Mouse (Mus musculus): Measurements from ENCODE around the gene Hspa12b. TPM values are rescaled to one million over a fixed set of nuclear protein-coding genes. Genes with fewer than 3 reads are reported as not detected.
"Not testable (repeated sequence)": the region's sequence is repeated elsewhere in the genome, so short reads cannot be mapped to it uniquely, and the experiment has no call there.

The Hspa12b gene
- 1 to 10 TPM in 2 of 26 experiments, under 1 TPM in 12, not detected in 12; 0.20 to 1.5 (median 0.37) TPM for total RNA-seq (2018; cell fraction: chromatin; rRNA removed)
- total RNA-seq (2018; cell fraction: cytosol; rRNA removed): under 1 TPM in 16 of 26 experiments, not detected in 10; 0.03 to 0.15 (median 0.06) TPM
- under 1 TPM in 7 of 26 experiments, not detected in 19; 0.11 to 0.78 (median 0.26) TPM for total RNA-seq (2018; cell fraction: nucleus; rRNA removed)
- polyA plus RNA-seq (2018): 0.06 to 0.17 TPM in 2 of 3 replicates, not detected in the other

DNA sequence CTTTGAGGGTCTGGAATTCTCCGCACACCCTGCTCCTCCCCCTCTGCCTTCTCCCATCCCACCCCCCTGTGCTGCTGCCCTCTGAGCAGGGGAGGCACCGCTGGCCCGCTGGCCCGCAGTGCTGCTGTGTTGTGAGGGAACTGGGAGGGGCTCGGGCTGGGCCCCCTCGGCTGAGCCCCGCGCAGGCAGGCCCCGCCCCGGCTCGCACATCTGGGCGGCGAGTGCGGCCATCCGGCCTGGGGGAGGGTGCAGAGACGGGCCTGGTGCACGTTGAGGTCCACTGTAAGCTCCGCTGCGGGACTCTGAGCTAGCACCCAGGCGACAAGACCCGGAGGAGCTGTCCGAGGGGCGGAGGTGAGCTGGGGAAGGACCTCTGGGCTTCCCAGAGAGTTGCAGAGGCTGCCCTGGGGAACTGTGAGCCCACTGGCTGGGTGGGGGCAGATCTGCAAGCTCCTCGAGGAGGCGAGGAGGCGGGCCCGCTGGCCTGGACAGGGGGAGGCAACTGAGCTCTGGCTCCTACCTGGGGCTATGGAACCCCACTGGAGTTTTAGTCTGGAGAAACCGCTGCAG lies at the start of gene Hspa12b:
Gene Hspa12b (plus strand): TSS at position 120 of the 570 bp plus-strand sequence.
- H3K27ac ChIP-seq: no peak within 1 kb of the TSS
- WGBS (ENCODE audit: missing documents): 7% methylated on average over 28 of the region's 28 CpGs
- H3K79me2 ChIP-seq (ENCODE audit: inconsistent target): no peaks in the 10 kb centered on the region
- H3K36me3 ChIP-seq (ENCODE audit: inconsistent target): no peaks in the 10 kb centered on the region
- H3K4me3 ChIP-seq (ENCODE audit: inconsistent target): no peak within 1 kb of the TSS

DNA sequence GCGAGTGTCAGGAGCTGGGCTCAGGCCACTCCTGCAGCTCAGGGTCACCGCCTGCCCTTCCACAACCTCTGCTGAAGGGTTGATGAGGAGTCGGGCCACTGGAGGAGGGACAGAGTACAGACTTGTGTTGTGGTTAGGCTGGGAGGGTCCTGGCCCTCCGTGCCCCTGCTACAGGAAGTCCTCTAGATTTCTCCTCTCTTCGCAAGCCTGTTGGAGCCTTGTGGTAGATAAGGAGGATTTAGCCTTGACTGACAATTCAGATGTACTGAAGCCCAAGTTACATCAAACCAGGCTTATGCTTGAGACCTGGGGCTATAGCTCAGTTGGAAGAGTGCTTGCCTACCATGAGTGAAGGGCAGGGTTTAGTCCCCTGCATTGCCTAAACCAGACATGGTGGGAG lies 46.6 kb upstream of the Hspa12b start:
- 62% methylated on average over 4 of the region's 5 CpGs for WGBS (ENCODE audit: missing documents)
- peaks cover 40% of the 10 kb centered on the region for H3K79me2 ChIP-seq (ENCODE audit: inconsistent target)
- H3K4me3 ChIP-seq (ENCODE audit: inconsistent target): no peak overlapping the region
- H3K27ac ChIP-seq: no peak overlapping the region
- H3K36me3 ChIP-seq (ENCODE audit: inconsistent target): peaks cover 89% of the 10 kb centered on the region

DNA sequence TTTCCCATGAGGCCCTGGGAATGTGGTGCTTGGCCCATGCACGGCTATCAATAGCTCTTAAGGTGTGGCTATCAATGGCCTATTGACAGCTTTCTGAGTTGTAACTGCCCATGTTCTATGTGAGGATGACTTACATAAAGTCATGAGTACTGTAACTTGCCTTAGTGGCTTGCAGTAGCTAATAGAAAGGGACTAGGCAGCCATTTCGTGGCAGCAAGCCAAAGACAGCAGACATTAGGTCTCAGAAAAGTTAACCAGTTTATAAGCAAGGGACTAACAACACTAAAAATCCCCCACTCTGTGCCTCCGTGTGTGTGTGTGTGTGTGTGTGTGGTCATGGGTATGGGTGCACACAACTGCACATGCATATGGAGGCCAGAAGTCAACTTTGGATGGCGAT lies 42.9 kb upstream of the Hspa12b start:
- peaks cover 49% of the 10 kb centered on the region for H3K79me2 ChIP-seq (ENCODE audit: inconsistent target)
- peaks cover 53% of the 10 kb centered on the region for H3K36me3 ChIP-seq (ENCODE audit: inconsistent target)
- no peak overlapping the region for H3K27ac ChIP-seq
- H3K4me3 ChIP-seq (ENCODE audit: inconsistent target): no peak overlapping the region
- WGBS (ENCODE audit: missing documents): 89% methylated on average over 4 of the region's 4 CpGs

GRCm38 (mm10) chr2:131086667-131087390 lies 40.3 kb upstream of the Hspa12b start, which contains the start of gene Siglec1:
Siglec1 (minus strand) TSS chr2:131086765.
- Histone ChIP-seq H3K79me2 (ENCODE audit: inconsistent target) (peaks cover 41% of the 10 kb centered on the region), H3K27ac (peak within 1 kb of the TSS; percentile 100), H3K36me3 (ENCODE audit: inconsistent target) (peaks cover 30% of the 10 kb centered on the region; the same call in 1 of the 2 replicates), H3K4me3 (ENCODE audit: inconsistent target) (peak within 1 kb of the TSS; percentile 33)
- 46% methylated on average over 11 of the region's 11 CpGs for WGBS (ENCODE audit: missing documents)

DNA sequence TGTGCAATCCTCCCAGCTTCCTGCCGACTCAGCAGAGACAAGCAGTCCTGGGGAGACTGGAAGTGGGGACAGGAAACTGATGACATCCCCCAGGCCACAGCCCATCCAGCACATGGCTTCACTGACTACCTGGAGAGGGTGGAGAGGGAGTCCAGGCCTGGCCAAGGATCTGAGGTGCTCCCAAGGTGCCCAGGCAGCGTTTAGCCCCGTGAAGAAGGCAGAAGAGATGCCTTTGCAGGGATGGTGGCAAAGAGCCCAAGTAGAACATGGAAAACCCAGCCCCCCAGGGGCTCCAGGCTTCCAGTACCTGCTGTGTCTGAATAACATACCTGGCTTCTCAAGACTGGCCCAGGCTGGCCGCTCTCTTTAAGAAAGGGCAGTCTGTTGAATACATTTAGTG lies 38.5 kb upstream of the Hspa12b start:
- H3K79me2 ChIP-seq (ENCODE audit: inconsistent target): peaks cover 28% of the 10 kb centered on the region
- H3K4me3 ChIP-seq (ENCODE audit: inconsistent target): no peak overlapping the region
- peak overlapping the region; percentile 100 for H3K27ac ChIP-seq
- WGBS (ENCODE audit: missing documents): 92% methylated on average over 3 of the region's 4 CpGs
- H3K36me3 ChIP-seq (ENCODE audit: inconsistent target): peaks cover 13% of the 10 kb centered on the region; the same call in 1 of the 2 replicates

- H3K4me3 ChIP-seq (ENCODE audit: inconsistent target): no peak overlapping the region
- peak overlapping the region; percentile 100 for H3K27ac ChIP-seq
- 20% methylated on average over 1 of the region's 1 CpGs for WGBS (ENCODE audit: missing documents)
- peaks cover 18% of the 10 kb centered on the region for H3K79me2 ChIP-seq (ENCODE audit: inconsistent target)
- 0 out of 2 replicates have a peak, but pooled peaks cover 4% of the 10 kb centered on the region for H3K36me3 ChIP-seq (ENCODE audit: inconsistent target)
Measured at GRCm38 (mm10) chr2:131089634-131090033, 37.4 kb upstream of the Hspa12b start.

- no peaks in the 10 kb centered on the region for H3K36me3 ChIP-seq (ENCODE audit: inconsistent target)
- no peak overlapping the region for H3K4me3 ChIP-seq (ENCODE audit: inconsistent target)
- peak overlapping the region; percentile 100 for H3K27ac ChIP-seq
- peaks cover 6% of the 10 kb centered on the region for H3K79me2 ChIP-seq (ENCODE audit: inconsistent target)
- WGBS (ENCODE audit: missing documents): 37% methylated on average over 3 of the region's 3 CpGs
Measured at GRCm38 (mm10) chr2:131090852-131091251, 36.2 kb upstream of the Hspa12b start.

- H3K27ac ChIP-seq: no peak overlapping the region
- H3K4me3 ChIP-seq (ENCODE audit: inconsistent target): no peak overlapping the region
- H3K36me3 ChIP-seq (ENCODE audit: inconsistent target): no peaks in the 10 kb centered on the region
- no peaks in the 10 kb centered on the region for H3K79me2 ChIP-seq (ENCODE audit: inconsistent target)
- WGBS (ENCODE audit: missing documents): 99% methylated on average over 5 of the region's 5 CpGs
Measured at GRCm38 (mm10) chr2:131093577-131093976, 33.5 kb upstream of the Hspa12b start.

GRCm38 (mm10) chr2:131094823-131095222 lies 32.3 kb upstream of the Hspa12b start:
- 0% methylated on average over 1 of the region's 1 CpGs for WGBS (ENCODE audit: missing documents)
- no peaks in the 10 kb centered on the region for H3K79me2 ChIP-seq (ENCODE audit: inconsistent target)
- 0 out of 2 replicates have a peak overlapping the region, but pooled peaks have one; percentile 74 for H3K27ac ChIP-seq
- H3K36me3 ChIP-seq (ENCODE audit: inconsistent target): no peaks in the 10 kb centered on the region
- H3K4me3 ChIP-seq (ENCODE audit: inconsistent target): no peak overlapping the region

GRCm38 (mm10) chr2:131096101-131096795 lies 30.8 kb upstream of the Hspa12b start:
- WGBS (ENCODE audit: missing documents): 8% methylated on average over 9 of the region's 9 CpGs
- no peaks in the 10 kb centered on the region for H3K36me3 ChIP-seq (ENCODE audit: inconsistent target)
- H3K27ac ChIP-seq: peak overlapping the region; percentile 74
- peak overlapping the region; percentile 8; the same call in 1 of the 2 replicates for H3K4me3 ChIP-seq (ENCODE audit: inconsistent target)
- H3K79me2 ChIP-seq (ENCODE audit: inconsistent target): no peaks in the 10 kb centered on the region

GRCm38 (mm10) chr2:131097087-131097486 lies 30.0 kb upstream of the Hspa12b start:
- Histone ChIP-seq H3K79me2 (ENCODE audit: inconsistent target) (no peaks in the 10 kb centered on the region), H3K4me3 (ENCODE audit: inconsistent target) (peak overlapping the region; percentile 8; the same call in 1 of the 2 replicates), H3K36me3 (ENCODE audit: inconsistent target) (no peaks in the 10 kb centered on the region), H3K27ac (peak overlapping the region; percentile 74)
- WGBS (ENCODE audit: missing documents): 59% methylated on average over 3 of the region's 4 CpGs

DNA sequence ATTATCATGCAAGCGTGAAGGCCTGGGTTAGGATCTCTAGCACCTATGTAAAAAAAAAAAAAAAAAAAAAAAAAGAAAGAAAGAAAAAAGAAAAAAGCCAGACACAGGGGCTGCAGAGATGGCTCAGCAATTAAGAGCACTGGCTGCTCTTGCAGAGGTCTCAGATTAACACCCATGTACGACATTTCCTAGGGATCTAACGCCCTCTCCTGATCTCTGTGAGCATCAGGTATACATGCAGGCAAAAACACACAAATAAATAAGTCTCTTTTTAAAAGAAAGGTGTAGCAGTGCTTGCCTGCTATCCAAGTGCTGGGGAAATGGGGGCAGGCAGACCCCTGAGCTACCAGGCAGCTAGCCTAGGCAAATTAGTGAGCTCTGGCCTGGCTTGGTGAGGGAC lies 25.6 kb upstream of the Hspa12b start:
- 95% methylated on average over 2 of the region's 3 CpGs for WGBS (ENCODE audit: missing documents)
- Histone ChIP-seq H3K36me3 (ENCODE audit: inconsistent target) (no peaks in the 10 kb centered on the region), H3K79me2 (ENCODE audit: inconsistent target) (no peaks in the 10 kb centered on the region), H3K27ac (no peak overlapping the region), H3K4me3 (ENCODE audit: inconsistent target) (no peak overlapping the region)

GRCm38 (mm10) chr2:131104021-131104420 lies 23.1 kb upstream of the Hspa12b start:
- H3K79me2 ChIP-seq (ENCODE audit: inconsistent target): no peaks in the 10 kb centered on the region
- WGBS (ENCODE audit: missing documents): 94% methylated on average over 4 of the region's 4 CpGs
- no peaks in the 10 kb centered on the region for H3K36me3 ChIP-seq (ENCODE audit: inconsistent target)
- H3K4me3 ChIP-seq (ENCODE audit: inconsistent target): no peak overlapping the region
- H3K27ac ChIP-seq: no peak overlapping the region

GRCm38 (mm10) chr2:131105061-131105460 lies 22.0 kb upstream of the Hspa12b start:
- WGBS (ENCODE audit: missing documents): 96% methylated on average over 4 of the region's 4 CpGs
- not testable (repeated sequence) for H3K4me3 ChIP-seq (ENCODE audit: inconsistent target); H3K36me3 ChIP-seq (ENCODE audit: inconsistent target); H3K79me2 ChIP-seq (ENCODE audit: inconsistent target); H3K27ac ChIP-seq
